Mouse (Mus musculus) c-Kit-negative CD71-positive TER-119-positive erythroid progenitor cells, embryonic 14.5 days (primary cell): ENCODE measurements at regions not wholly inside any gene's neighbourhood (a gene's known extent, or its start where the extent isn't known, plus 50 kb on each side); places are given as distances from the start of the nearest gene placed in this dataset.
A peak's percentile ranks its signal among the peaks of the same experiment; 100 is the strongest.
"Not testable (repeated sequence)": the region's sequence is repeated elsewhere in the genome, so short reads cannot be mapped to it uniquely, and the experiment has no call there.

Experiments
- DNase-seq: peaks from one replicate; pipeline ENCODE4 v3.0.0-alpha.2; 2013; ENCODE audit warnings: low read depth, low spot score

DNA sequence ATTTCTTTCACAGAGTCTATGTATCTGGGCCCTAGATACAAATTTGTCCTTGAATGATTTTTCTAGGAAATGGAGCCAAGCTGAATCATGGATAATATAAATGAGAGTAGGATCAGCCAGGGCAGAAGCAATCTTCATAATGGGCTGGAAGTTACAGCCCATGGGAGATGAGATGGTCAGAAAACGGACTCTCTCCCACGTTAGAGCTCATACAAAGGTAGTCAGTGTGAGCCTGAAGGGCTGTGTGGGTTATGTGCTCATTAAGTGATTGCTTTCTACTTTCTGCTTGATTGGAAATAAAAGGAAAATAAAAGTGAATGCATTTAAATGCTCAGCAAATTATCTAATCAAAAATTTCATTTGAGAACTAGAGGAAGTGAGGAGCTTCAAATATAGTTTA lies 2017.1 kb upstream of the Pcdh20 start:
- DNase-seq: no peak

- DNase-seq: no peak
These were observed 1976.8 kb upstream of the Pcdh20 start for GRCm38 (mm10) chr14:90447971-90448370.

DNA sequence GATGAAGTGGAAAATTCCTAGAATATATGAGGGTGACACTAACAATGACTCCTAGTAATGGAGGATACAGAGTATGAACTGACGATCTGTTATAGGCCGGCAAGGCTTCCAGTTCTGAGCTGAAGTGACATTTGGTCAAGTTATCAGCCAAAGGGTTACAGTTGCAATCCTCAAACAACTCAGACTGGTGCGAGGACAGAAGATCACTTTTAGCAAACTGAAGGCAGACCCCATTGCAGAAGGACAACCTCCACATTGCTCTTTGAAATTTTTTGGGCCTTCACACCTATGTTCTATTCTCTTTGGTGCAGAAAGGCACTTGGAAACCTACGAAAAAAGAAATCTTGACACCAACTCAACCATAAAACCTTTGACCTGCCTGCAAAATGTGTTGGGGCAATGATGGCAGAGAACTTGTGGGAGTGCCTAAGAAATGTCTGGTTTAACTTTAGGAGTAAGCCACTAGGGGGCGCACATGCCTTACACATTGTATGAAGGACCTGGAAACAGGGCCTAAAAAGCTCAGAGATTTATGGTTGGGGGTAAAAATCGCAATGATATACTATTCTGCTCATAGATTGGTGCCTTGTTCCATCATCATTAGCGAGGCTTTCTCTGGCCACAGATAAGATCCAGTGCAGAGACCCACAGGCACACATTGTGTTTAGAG lies 1961.8 kb upstream of the Pcdh20 start:
- peak; percentile 1 for DNase-seq

DNA sequence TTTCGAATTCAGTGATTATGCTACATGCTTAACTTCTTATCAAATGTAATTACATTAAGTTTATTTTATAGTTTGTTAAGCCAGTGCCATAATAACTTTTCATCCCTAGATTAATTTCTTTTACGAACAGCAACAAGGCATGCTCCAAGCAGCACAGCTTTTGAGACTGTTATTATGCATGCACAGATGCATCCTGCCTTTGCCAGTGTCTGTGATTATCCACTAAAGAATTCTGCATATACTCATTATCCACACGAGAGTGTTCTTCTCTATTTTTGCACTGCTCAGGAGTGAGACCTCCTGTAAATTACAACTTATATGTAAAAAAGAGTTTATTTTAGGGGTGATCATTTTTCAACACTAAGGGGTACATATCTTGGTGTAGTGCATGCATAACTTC lies 1941.5 kb upstream of the Pcdh20 start:
- DNase-seq: no peak

DNA sequence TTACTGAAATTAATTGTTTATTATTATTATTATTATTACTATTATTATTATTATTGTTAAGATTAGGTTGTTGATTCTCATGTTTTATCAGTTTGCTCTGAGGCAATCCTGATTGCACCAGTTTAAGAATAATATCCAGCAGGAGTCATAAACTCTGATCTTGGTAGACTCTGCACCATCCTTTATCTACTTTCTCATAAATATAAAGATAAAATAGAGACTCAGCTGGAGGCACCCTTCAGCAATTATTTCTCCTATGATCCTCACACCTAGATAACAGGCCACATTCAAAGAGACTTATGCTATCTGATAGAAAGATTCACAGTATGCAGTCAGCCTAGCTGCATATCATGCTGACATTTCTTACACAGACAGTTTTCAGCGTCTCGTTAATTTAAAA lies 1935.2 kb upstream of the Pcdh20 start:
- no peak for DNase-seq

- no peak for DNase-seq
These were observed 1934.3 kb upstream of the Pcdh20 start for GRCm38 (mm10) chr14:90405476-90405875.

- DNase-seq: no peak
These were observed 1896.2 kb upstream of the Pcdh20 start for GRCm38 (mm10) chr14:90367256-90367936.

- DNase-seq: no peak
These were observed 1863.3 kb upstream of the Pcdh20 start for GRCm38 (mm10) chr14:90334541-90334940.

- not testable (repeated sequence) for DNase-seq
These were observed 1824.3 kb upstream of the Pcdh20 start for GRCm38 (mm10) chr14:90295456-90295855.

DNA sequence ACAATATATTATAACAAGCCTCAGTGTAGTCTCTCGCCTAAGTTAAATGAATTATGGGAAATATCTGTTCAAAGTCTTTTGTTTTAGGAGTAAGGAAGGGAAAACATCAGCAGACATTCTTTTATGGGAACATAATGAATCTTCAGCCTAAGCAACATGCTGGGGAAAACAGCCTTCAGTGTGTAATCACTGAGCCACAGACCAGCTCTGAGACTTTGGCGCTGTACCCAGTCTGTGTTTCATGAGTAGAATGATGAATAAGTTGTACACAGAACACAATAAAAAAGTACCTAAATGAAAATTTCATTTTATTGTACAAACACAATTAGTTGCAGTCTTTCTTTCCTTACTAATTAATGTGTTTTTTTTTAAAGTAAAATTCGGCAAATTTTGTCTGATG lies 1774.8 kb upstream of the Pcdh20 start:
- no peak for DNase-seq

GRCm38 (mm10) chr14:90232661-90233060 lies 1761.5 kb upstream of the Pcdh20 start:
- no peak for DNase-seq

- DNase-seq: no peak
These were observed 1729.1 kb upstream of the Pcdh20 start for GRCm38 (mm10) chr14:90200294-90200693.

DNA sequence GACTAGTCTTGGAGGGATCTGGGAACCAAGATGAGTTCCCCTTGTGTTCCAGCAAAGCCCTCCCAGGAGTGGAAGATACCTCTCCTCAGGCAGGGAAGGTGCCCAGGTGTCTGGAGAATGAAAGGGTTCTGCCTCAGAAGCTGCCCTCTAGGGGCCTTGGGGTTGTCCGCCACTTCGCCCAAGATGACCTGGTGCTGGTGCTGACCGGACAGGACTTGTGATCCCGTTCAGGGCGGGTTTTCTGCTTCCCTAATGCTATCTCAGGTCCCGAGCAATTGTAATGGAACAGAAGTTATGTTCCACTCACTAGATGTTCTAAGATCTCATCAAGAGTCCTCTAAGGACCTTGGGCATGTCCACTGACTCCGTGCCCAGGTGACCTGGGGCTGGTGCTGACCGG lies 1726.6 kb upstream of the Pcdh20 start:
- DNase-seq: no peak

DNA sequence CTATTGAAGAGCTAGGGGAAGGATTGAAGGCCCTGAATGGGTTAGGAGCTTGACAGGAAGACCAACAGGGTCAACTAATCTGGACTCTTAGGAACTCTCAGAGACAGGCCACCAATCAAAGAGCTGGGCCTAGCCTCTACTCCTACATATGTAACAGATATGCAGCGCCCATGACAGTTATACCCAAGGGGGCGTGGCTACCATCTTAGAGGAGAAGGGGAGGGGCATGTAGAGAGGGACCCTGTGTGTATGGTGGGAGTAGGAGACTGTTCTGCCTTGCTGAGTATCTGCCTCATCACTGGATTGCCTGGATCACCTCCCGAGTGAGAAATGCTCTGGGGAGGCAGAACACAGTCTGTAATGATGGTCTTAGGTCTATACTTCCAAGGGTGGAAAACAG lies 1701.5 kb upstream of the Pcdh20 start:
- no peak for DNase-seq
